Mouse (Mus musculus) heart, embryonic 16.5 days (tissue): ENCODE measurements around the gene Ifna6. TPM values are rescaled to one million over a fixed set of nuclear protein-coding genes. Genes with fewer than 3 reads are reported as not detected.
A peak's percentile ranks its signal among the peaks of the same experiment; 100 is the strongest.
"Not testable (repeated sequence)": the region's sequence is repeated elsewhere in the genome, so short reads cannot be mapped to it uniquely, and the experiment has no call there.

Experiments used
- ATAC-seq: fragments of 200-750 bp; cut with Nextera tagmentation; replicated peaks from 2 replicates; pipeline ENCODE4 v1.8.0; 2017; ENCODE audit warnings: moderate number of reproducible peaks; ENCODE audit not compliant: insufficient read depth, low FRiP score; ENCODE audit errors: extremely low read depth
- H3K27ac ChIP-seq: fragments of 300-500 bp; sonication (generic); 2 replicates; pipeline ENCODE4 v1.5.1; 2014; ENCODE audit warnings: mild to moderate bottlenecking, low read length, control low read depth, moderate library complexity
- H3K27me3 ChIP-seq: fragments of 300-500 bp; sonication (generic); 2 replicates; pipeline ENCODE4 v1.6.1; 2014; ENCODE audit warnings: low read length, mixed read lengths; ENCODE audit not compliant: control insufficient read depth, insufficient read depth
- H3K36me3 ChIP-seq: fragments of 300-500 bp; sonication (generic); 2 replicates; pipeline ENCODE4 v1.6.1; 2014; ENCODE audit not compliant: control insufficient read depth, insufficient read depth
- H3K4me1 ChIP-seq: fragments of 300-500 bp; sonication (generic); 2 replicates; pipeline ENCODE4 v1.6.1; 2014; ENCODE audit warnings: low read length, mixed read lengths; ENCODE audit not compliant: control insufficient read depth, insufficient read depth
- H3K4me2 ChIP-seq: fragments of 300-500 bp; sonication (generic); 2 replicates; pipeline ENCODE4 v1.6.1; 2014; ENCODE audit warnings: low read depth, mild to moderate bottlenecking, control low read depth, low read length
- H3K4me3 ChIP-seq: fragments of 300-500 bp; sonication (generic); 2 replicates; pipeline ENCODE4 v1.5.1; 2014; ENCODE audit warnings: mild to moderate bottlenecking, control low read depth, low read length
- H3K9ac ChIP-seq: fragments of 300-500 bp; sonication (generic); 2 replicates; pipeline ENCODE4 v1.6.1; 2014; ENCODE audit warnings: low read length, control low read depth
- H3K9me3 ChIP-seq: fragments of 300-500 bp; sonication (generic); replicated peaks from 2 replicates; pipeline ENCODE4 v1.6.1; 2016; ENCODE audit warnings: low read length; ENCODE audit not compliant: control insufficient read depth
- WGBS: fragments of 180-500 bp; shearing (Covaris S2); extraction: QIAGEN DNeasy Blood & Tissue Kit; methylation state at CpG from one replicate; pipeline ENCODE4 v1.1.7; 2014; 5-methylcytosine and 5-hydroxymethylcytosine counted together
- polyA plus RNA-seq: library from polyadenylated mRNA; unstranded; fragments of >200 nt; fragmentation: Nextera tagmentation; extraction: Ambion mirVana; gene quantifications from 2 replicates; pipeline ENCODE4 v1.2.1, GENCODE M21; 2015

Ifna6 gene
- polyA plus RNA-seq: not detected in 2 replicates

DNA sequence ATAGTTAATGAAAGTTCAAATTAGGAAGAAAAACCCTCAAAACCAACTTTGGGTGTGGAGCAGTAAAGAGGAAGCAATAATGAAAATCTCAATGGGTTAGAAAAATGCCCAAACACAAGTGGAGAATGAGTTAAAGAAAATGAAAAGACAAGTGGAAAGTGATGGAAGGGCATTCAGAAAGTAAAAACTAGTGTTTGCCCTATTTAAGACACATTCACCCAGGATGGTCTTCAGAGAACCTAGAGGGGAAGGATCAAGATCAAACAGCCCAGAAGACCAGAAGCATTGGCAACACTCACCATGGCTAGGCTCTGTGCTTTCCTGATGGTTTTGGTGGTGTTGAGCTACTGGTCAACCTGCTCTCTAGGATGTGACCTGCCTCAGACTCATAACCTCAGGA lies at the start of gene Ifna6:
Ifna6 (plus strand) TSS at position 301 of the 400 bp plus-strand sequence.
- H3K4me3 ChIP-seq, H3K27me3 ChIP-seq, H3K4me2 ChIP-seq, ATAC-seq, H3K9me3 ChIP-seq, H3K4me1 ChIP-seq, H3K36me3 ChIP-seq, H3K9ac ChIP-seq, H3K27ac ChIP-seq: not testable (repeated sequence)

GRCm38 (mm10) chr4:88779550-88779949 lies 47.7 kb upstream of the Ifna6 start, which contains the start of gene Gm13272:
Gene Gm13272 (plus strand): TSS chr4:88779850.
- H3K27me3 ChIP-seq, H3K4me3 ChIP-seq, H3K9me3 ChIP-seq, ATAC-seq, H3K9ac ChIP-seq, H3K4me2 ChIP-seq, H3K36me3 ChIP-seq, H3K4me1 ChIP-seq, H3K27ac ChIP-seq: not testable (repeated sequence)
- WGBS: no CpG with 5 or more reads among the region's 29 CpGs

- H3K4me1 ChIP-seq, H3K36me3 ChIP-seq, H3K4me3 ChIP-seq, ATAC-seq, H3K27me3 ChIP-seq, H3K4me2 ChIP-seq, H3K27ac ChIP-seq, H3K9ac ChIP-seq, H3K9me3 ChIP-seq: not testable (repeated sequence)
- WGBS: 41% methylated on average over 15 of the region's 18 CpGs
Observed at GRCm38 (mm10) chr4:88780320-88780719, 46.9 kb upstream of the Ifna6 start.

GRCm38 (mm10) chr4:88781831-88782230 lies 45.4 kb upstream of the Ifna6 start, which contains the start of gene Ifnz:
Gene Ifnz (plus strand): TSS chr4:88782131.
- H3K9ac ChIP-seq: peak within 1 kb of the TSS; percentile 43; the same call in 1 of the 2 replicates
- H3K4me1 ChIP-seq, H3K9me3 ChIP-seq, ATAC-seq, H3K36me3 ChIP-seq, H3K27me3 ChIP-seq: not testable (repeated sequence)
- peak within 1 kb of the TSS; percentile 33 for H3K4me3 ChIP-seq
- H3K4me2 ChIP-seq: peak within 1 kb of the TSS; percentile 47
- WGBS: 20% methylated on average over 3 of the region's 7 CpGs
- peak within 1 kb of the TSS; percentile 62 for H3K27ac ChIP-seq

DNA sequence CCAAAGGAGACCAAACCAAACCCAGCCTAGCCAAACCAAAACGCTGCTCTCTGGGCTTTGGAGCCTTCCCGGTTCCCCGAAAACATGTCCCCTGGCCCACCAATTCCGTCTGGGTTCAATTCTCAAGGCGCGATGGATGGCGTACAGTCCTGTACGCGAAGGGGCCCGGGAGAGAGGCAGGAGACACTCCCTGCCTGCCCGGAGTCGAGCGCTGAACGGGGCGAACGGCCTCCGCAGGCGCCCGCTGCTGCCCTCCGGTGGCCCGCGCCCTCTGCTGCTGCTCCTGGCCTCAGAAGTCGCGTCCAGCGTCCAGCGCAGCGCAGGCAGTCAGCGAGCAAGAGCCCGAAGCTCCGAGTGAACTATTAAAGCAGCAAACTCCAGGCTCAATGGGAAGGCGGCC lies 44.9 kb upstream of the Ifna6 start:
- not testable (repeated sequence) for ATAC-seq, H3K9me3 ChIP-seq, H3K4me1 ChIP-seq, H3K27me3 ChIP-seq, H3K36me3 ChIP-seq
- Histone ChIP-seq H3K9ac (peak overlapping the region; percentile 43; the same call in 1 of the 2 replicates), H3K4me3 (peak overlapping the region; percentile 33), H3K4me2 (peak overlapping the region; percentile 47), H3K27ac (peak overlapping the region; percentile 62)
- 0% methylated on average over 12 of the region's 31 CpGs for WGBS

DNA sequence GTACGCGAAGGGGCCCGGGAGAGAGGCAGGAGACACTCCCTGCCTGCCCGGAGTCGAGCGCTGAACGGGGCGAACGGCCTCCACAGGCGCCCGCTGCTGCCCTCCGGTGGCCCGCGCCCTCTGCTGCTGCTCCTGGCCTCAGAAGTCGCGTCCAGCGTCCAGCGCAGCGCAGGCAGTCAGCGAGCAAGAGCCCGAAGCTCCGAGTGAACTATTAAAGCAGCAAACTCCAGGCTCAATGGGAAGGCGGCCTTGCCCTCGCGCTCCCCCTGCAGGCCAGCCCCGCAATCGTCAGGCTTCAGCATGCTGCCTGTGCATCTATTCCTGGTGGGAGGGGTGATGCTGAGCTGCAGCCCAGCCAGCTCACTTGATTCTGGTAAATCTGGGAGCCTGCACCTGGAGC lies 41.8 kb upstream of the Ifna6 start, which contains the start of gene Gm13276:
Gm13276 (plus strand) TSS at position 301 of the 400 bp plus-strand sequence.
- not testable (repeated sequence) for H3K4me3 ChIP-seq, H3K36me3 ChIP-seq, ATAC-seq, H3K9ac ChIP-seq, H3K27me3 ChIP-seq, H3K4me2 ChIP-seq, H3K4me1 ChIP-seq, H3K27ac ChIP-seq, H3K9me3 ChIP-seq
- no CpG with 5 or more reads among the region's 27 CpGs for WGBS

GRCm38 (mm10) chr4:88788402-88788801 lies 38.8 kb upstream of the Ifna6 start, which contains the start of gene Gm13277:
Gene Gm13277 (plus strand): TSS chr4:88788632.
- not testable (repeated sequence) for H3K4me1 ChIP-seq, H3K27ac ChIP-seq, ATAC-seq, H3K4me3 ChIP-seq, H3K27me3 ChIP-seq, H3K9ac ChIP-seq, H3K9me3 ChIP-seq, H3K4me2 ChIP-seq, H3K36me3 ChIP-seq
- WGBS: 0% methylated on average over 1 of the region's 28 CpGs

GRCm38 (mm10) chr4:88791250-88791649 lies 36.0 kb upstream of the Ifna6 start, which contains the start of gene Gm13278:
Gene Gm13278 (plus strand): TSS chr4:88791550.
- WGBS: no CpG with 5 or more reads among the region's 28 CpGs
- ATAC-seq, H3K9ac ChIP-seq: not testable (repeated sequence)

DNA sequence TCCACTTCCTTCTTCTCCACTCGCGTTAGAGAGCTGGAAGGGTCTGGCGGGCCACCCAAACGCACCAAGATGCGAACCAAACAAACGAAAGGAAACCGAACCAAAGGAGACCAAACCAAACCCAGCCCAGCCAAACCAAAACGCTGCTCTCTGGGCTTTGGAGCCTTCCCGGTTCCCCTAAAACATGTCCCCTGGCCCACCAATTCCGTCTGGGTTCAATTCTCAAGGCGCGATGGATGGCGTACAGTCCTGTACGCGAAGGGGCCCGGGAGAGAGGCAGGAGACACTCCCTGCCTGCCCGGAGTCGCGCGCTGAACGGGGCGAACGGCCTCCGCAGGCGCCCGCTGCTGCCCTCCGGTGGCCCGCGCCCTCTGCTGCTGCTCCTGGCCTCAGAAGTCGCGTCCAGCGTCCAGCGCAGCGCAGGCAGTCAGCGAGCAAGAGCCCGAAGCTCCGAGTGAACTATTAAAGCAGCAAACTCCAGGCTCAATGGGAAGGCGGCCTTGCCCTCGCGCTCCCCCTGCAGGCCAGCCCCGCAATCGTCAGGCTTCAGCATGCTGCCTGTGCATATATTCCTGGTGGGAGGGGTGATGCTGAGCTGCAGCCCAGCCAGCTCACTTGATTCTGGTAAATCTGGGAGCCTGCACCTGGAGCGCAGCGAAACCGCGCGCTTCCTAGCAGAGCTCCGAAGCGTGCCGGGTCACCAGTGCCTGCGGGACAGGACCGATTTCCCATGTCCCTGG lies 33.1 kb upstream of the Ifna6 start, which contains the start of gene Gm13275:
Gm13275 (plus strand) TSS at position 552 of the 740 bp plus-strand sequence.
- H3K4me1 ChIP-seq, H3K9ac ChIP-seq, H3K27ac ChIP-seq, H3K4me3 ChIP-seq, H3K36me3 ChIP-seq, H3K4me2 ChIP-seq, H3K9me3 ChIP-seq, ATAC-seq, H3K27me3 ChIP-seq: not testable (repeated sequence)
- WGBS: 0% methylated on average over 10 of the region's 52 CpGs

More at GRCm38 (mm10) chr4:88791250-88791649, 36.0 kb upstream of the Ifna6 start, which contains the start of gene Gm13278:
- not testable (repeated sequence) for H3K9me3 ChIP-seq, H3K4me2 ChIP-seq, H3K4me3 ChIP-seq, H3K36me3 ChIP-seq, H3K27ac ChIP-seq, H3K4me1 ChIP-seq, H3K27me3 ChIP-seq
